Mouse (Mus musculus): ENCODE measurements around the gene Rfx7.
A peak's percentile ranks its signal among the peaks of the same experiment; 100 is the strongest.

DNA sequence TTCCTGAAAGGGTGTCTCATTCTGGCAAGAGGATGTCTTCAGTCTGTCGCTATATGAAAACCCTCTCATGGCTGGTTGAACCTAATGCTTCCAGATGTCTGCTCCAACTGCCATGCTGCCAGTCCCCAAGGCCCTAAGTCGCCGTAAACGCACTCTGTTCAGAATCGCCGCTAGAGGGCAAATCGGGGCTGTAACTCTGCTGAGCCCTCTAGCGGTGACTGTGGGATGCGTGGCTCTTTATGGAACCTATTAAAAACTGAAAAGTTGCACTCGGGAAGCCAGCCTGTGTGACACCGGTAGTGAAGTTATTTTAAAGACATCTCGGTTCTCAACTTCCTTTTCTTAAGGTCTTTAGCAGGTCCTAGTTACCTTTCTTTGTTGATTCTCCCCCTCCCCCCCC is 1.8 kb upstream of the Rfx7 start:
- TF ChIP-seq POLR2A (IDR thresholded peaks at IDR 0.05; ENCODE audit: low read depth, low read length) (no peak), CTCF (IDR thresholded peaks at IDR 0.05; ENCODE audit: extremely low read depth, insufficient read length, insufficient replicate concordance, low read depth, low read length) (peak; percentile 100)

Measured in small intestine, adult 2 months (tissue).